Mouse (Mus musculus) thymus, adult 2 months (tissue): ENCODE measurements around the gene D7Ertd443e.

Experiments
- CTCF ChIP-seq: fragments of 200-500 bp; IDR thresholded peaks from 2 replicates; pipeline ENCODE4 v1.5.1; 2012; ENCODE audit warnings: mild to moderate bottlenecking, control low read depth, low read length, moderate library complexity, borderline replicate concordance; ENCODE audit not compliant: control insufficient read depth, poor library complexity, insufficient read depth; ENCODE audit errors: extremely low read depth
- POLR2A ChIP-seq: fragments of 200-500 bp; IDR thresholded peaks from 2 replicates; pipeline ENCODE4 v1.6.1; 2012; ENCODE audit warnings: mild to moderate bottlenecking, low read length, control low read depth, moderate library complexity; ENCODE audit not compliant: control insufficient read depth, poor library complexity, insufficient read depth; ENCODE audit errors: extremely low read depth

DNA sequence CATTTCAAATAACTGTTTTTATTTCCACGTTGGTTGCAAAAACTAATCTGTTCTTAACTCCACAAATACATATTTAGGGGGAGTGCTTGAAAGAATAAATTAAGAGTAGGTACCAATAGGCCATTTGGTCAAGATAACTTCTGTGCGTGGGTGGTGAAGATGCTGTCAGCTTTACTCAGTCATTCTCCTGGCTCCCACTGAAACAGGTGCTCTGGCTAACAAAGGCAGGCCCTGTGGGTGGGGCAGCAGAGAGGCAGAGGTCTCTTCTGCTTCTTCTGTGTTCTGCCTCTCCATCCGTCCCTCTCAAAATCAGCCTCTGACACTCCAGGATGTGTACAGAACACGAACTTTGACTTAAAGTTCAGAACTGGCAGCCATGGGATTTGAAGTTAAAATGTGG is 119.7 kb downstream of the D7Ertd443e start:
- TF ChIP-seq POLR2A (no peak), CTCF (no peak)
